Mouse (Mus musculus): ENCODE data around the gene Ern1. TPM values are rescaled to one million over a fixed set of nuclear protein-coding genes. Genes with fewer than 3 reads are reported as not detected.

The Ern1 gene
- polyA plus RNA-seq, 1 experiment from 2014 or later: 6.7 TPM

- no peaks in the 10 kb centered on the region for H3K9me3 ChIP-seq
- peaks cover 11% of the 10 kb centered on the region for H3K4me1 ChIP-seq (replicated peaks)
- WGBS: 79% methylated on average over 1 of the region's 1 CpGs
- H3K4me3 ChIP-seq (replicated peaks): no peak overlapping the region
- H3K27me3 ChIP-seq: no peaks in the 10 kb centered on the region
- no peak overlapping the region for H3K4me2 ChIP-seq (replicated peaks)
- H3K27ac ChIP-seq: no peak overlapping the region
- H3K36me3 ChIP-seq: no peaks in the 10 kb centered on the region
- no peak for ATAC-seq
- H3K9ac ChIP-seq (replicated peaks): no peak overlapping the region
Measured at GRCm38 (mm10) chr11:106475309-106475708, 12.3 kb downstream of the Ern1 start.

GRCm38 (mm10) chr11:106471629-106472028, 16.0 kb downstream of the Ern1 start:
- no peaks in the 10 kb centered on the region for H3K9me3 ChIP-seq
- no peak overlapping the region for H3K4me3 ChIP-seq (replicated peaks)
- H3K4me1 ChIP-seq (replicated peaks): no peaks in the 10 kb centered on the region
- H3K4me2 ChIP-seq (replicated peaks): no peak overlapping the region
- ATAC-seq: no peak
- H3K27ac ChIP-seq: no peak overlapping the region
- H3K27me3 ChIP-seq: no peaks in the 10 kb centered on the region
- H3K9ac ChIP-seq (replicated peaks): no peak overlapping the region
- 90% methylated on average over 1 of the region's 1 CpGs for WGBS
- no peaks in the 10 kb centered on the region for H3K36me3 ChIP-seq

GRCm38 (mm10) chr11:106468509-106468908, 19.1 kb downstream of the Ern1 start:
- Histone ChIP-seq H3K9me3 (no peaks in the 10 kb centered on the region), H3K4me1 (replicated peaks) (no peaks in the 10 kb centered on the region), H3K27me3 (no peaks in the 10 kb centered on the region), H3K27ac (no peak overlapping the region), H3K9ac (replicated peaks) (no peak overlapping the region), H3K4me2 (replicated peaks) (no peak overlapping the region), H3K36me3 (no peaks in the 10 kb centered on the region), H3K4me3 (replicated peaks) (no peak overlapping the region)
- 88% methylated on average over 1 of the region's 1 CpGs for WGBS
- no peak for ATAC-seq

GRCm38 (mm10) chr11:106465932-106466331, 21.7 kb downstream of the Ern1 start:
- Histone ChIP-seq H3K4me3 (replicated peaks) (no peak overlapping the region), H3K4me2 (replicated peaks) (no peak overlapping the region), H3K4me1 (replicated peaks) (peaks cover 7% of the 10 kb centered on the region; the same call in 1 of the 2 replicates), H3K27me3 (no peaks in the 10 kb centered on the region), H3K9me3 (no peaks in the 10 kb centered on the region), H3K36me3 (no peaks in the 10 kb centered on the region), H3K9ac (replicated peaks) (no peak overlapping the region), H3K27ac (no peak overlapping the region)
- 91% methylated on average over 4 of the region's 4 CpGs for WGBS
- ATAC-seq: no peak

GRCm38 (mm10) chr11:106465545-106465903, 22.1 kb downstream of the Ern1 start:
- H3K4me1 ChIP-seq (replicated peaks): peaks cover 7% of the 10 kb centered on the region; the same call in 1 of the 2 replicates
- ATAC-seq: no peak
- no peak overlapping the region for H3K27ac ChIP-seq
- no peak overlapping the region for H3K9ac ChIP-seq (replicated peaks)
- H3K4me3 ChIP-seq (replicated peaks): no peak overlapping the region
- H3K36me3 ChIP-seq: no peaks in the 10 kb centered on the region
- 97% methylated on average over 1 of the region's 1 CpGs for WGBS
- H3K9me3 ChIP-seq: no peaks in the 10 kb centered on the region
- no peak overlapping the region for H3K4me2 ChIP-seq (replicated peaks)
- no peaks in the 10 kb centered on the region for H3K27me3 ChIP-seq

- Histone ChIP-seq H3K9ac (replicated peaks) (no peak overlapping the region), H3K4me1 (replicated peaks) (peaks cover 7% of the 10 kb centered on the region; the same call in 1 of the 2 replicates), H3K9me3 (no peaks in the 10 kb centered on the region), H3K36me3 (no peaks in the 10 kb centered on the region), H3K4me2 (replicated peaks) (no peak overlapping the region), H3K27me3 (no peaks in the 10 kb centered on the region), H3K4me3 (replicated peaks) (no peak overlapping the region), H3K27ac (no peak overlapping the region)
- no peak for ATAC-seq
- 84% methylated on average over 4 of the region's 4 CpGs for WGBS
Measured at GRCm38 (mm10) chr11:106464681-106465544, 22.7 kb downstream of the Ern1 start.

- no peaks in the 10 kb centered on the region for H3K36me3 ChIP-seq
- no peaks in the 10 kb centered on the region for H3K27me3 ChIP-seq
- no peak overlapping the region for H3K4me2 ChIP-seq (replicated peaks)
- H3K4me3 ChIP-seq (replicated peaks): no peak overlapping the region
- WGBS: 59% methylated on average over 5 of the region's 5 CpGs
- no peak overlapping the region for H3K9ac ChIP-seq (replicated peaks)
- H3K9me3 ChIP-seq: no peaks in the 10 kb centered on the region
- H3K4me1 ChIP-seq (replicated peaks): peaks cover 7% of the 10 kb centered on the region; the same call in 1 of the 2 replicates
- no peak overlapping the region for H3K27ac ChIP-seq
- no peak for ATAC-seq
Measured at GRCm38 (mm10) chr11:106463845-106464244, 23.8 kb downstream of the Ern1 start.

- Histone ChIP-seq H3K4me1 (replicated peaks) (peaks cover 7% of the 10 kb centered on the region; the same call in 1 of the 2 replicates), H3K9me3 (no peaks in the 10 kb centered on the region), H3K4me3 (replicated peaks) (no peak overlapping the region), H3K9ac (replicated peaks) (no peak overlapping the region), H3K27me3 (no peaks in the 10 kb centered on the region), H3K27ac (no peak overlapping the region), H3K36me3 (no peaks in the 10 kb centered on the region), H3K4me2 (replicated peaks) (no peak overlapping the region)
- no peak for ATAC-seq
- WGBS: 85% methylated on average over 3 of the region's 3 CpGs
Measured at GRCm38 (mm10) chr11:106462309-106462708, 25.3 kb downstream of the Ern1 start.

- Histone ChIP-seq H3K27ac (no peak overlapping the region), H3K9ac (replicated peaks) (no peak overlapping the region), H3K9me3 (no peaks in the 10 kb centered on the region), H3K27me3 (no peaks in the 10 kb centered on the region), H3K4me3 (replicated peaks) (no peak overlapping the region), H3K4me2 (replicated peaks) (no peak overlapping the region), H3K4me1 (replicated peaks) (peaks cover 7% of the 10 kb centered on the region; the same call in 1 of the 2 replicates), H3K36me3 (no peaks in the 10 kb centered on the region)
- 76% methylated on average over 5 of the region's 5 CpGs for WGBS
- ATAC-seq: no peak
Measured at GRCm38 (mm10) chr11:106461145-106461932, 26.3 kb downstream of the Ern1 start.

- 97% methylated on average over 1 of the region's 1 CpGs for WGBS
- no peak overlapping the region for H3K9ac ChIP-seq (replicated peaks)
- peaks cover 7% of the 10 kb centered on the region; the same call in 1 of the 2 replicates for H3K4me1 ChIP-seq (replicated peaks)
- ATAC-seq: no peak
- H3K27me3 ChIP-seq: no peaks in the 10 kb centered on the region
- H3K36me3 ChIP-seq: no peaks in the 10 kb centered on the region
- H3K4me3 ChIP-seq (replicated peaks): no peak overlapping the region
- H3K4me2 ChIP-seq (replicated peaks): no peak overlapping the region
- no peaks in the 10 kb centered on the region for H3K9me3 ChIP-seq
- H3K27ac ChIP-seq: no peak overlapping the region
Measured at GRCm38 (mm10) chr11:106460671-106461070, 27.0 kb downstream of the Ern1 start.

GRCm38 (mm10) chr11:106458540-106458939, 29.1 kb downstream of the Ern1 start:
- ATAC-seq: no peak
- H3K4me1 ChIP-seq (replicated peaks): peaks cover 7% of the 10 kb centered on the region; the same call in 1 of the 2 replicates
- no peak overlapping the region for H3K4me2 ChIP-seq (replicated peaks)
- no peaks in the 10 kb centered on the region for H3K27me3 ChIP-seq
- H3K4me3 ChIP-seq (replicated peaks): no peak overlapping the region
- H3K9me3 ChIP-seq: no peaks in the 10 kb centered on the region
- no peaks in the 10 kb centered on the region for H3K36me3 ChIP-seq
- H3K27ac ChIP-seq: no peak overlapping the region
- 94% methylated on average over 4 of the region's 4 CpGs for WGBS
- H3K9ac ChIP-seq (replicated peaks): no peak overlapping the region

- WGBS: 51% methylated on average over 3 of the region's 3 CpGs
- no peak overlapping the region for H3K27ac ChIP-seq
- H3K27me3 ChIP-seq: no peaks in the 10 kb centered on the region
- H3K4me1 ChIP-seq (replicated peaks): no peaks in the 10 kb centered on the region
- no peak for ATAC-seq
- H3K4me3 ChIP-seq (replicated peaks): no peak overlapping the region
- H3K36me3 ChIP-seq: no peaks in the 10 kb centered on the region
- no peak overlapping the region for H3K4me2 ChIP-seq (replicated peaks)
- H3K9ac ChIP-seq (replicated peaks): no peak overlapping the region
- H3K9me3 ChIP-seq: no peaks in the 10 kb centered on the region
Measured at GRCm38 (mm10) chr11:106443646-106444045, 44.0 kb downstream of the Ern1 start.
